Mouse (Mus musculus) embryonic facial prominence, embryonic 10.5 days (tissue): ENCODE data around the gene Rtl8c. TPM values are rescaled to one million over a fixed set of nuclear protein-coding genes. Genes with fewer than 3 reads are reported as not detected.
"Not testable (repeated sequence)": the region's sequence is repeated elsewhere in the genome, so short reads cannot be mapped to it uniquely, and the experiment has no call there.

ENCODE experiments used
- DNase-seq: peaks from one replicate; pipeline ENCODE4 v3.0.0-alpha.2; 2017; ENCODE audit warnings: low spot score
- H3K27ac ChIP-seq: fragments of 300-500 bp; sonication (generic); replicated peaks from 2 replicates; pipeline ENCODE4 v1.5.1; 2016; ENCODE audit warnings: mild to moderate bottlenecking
- H3K27me3 ChIP-seq: fragments of 300-500 bp; sonication (generic); replicated peaks from 2 replicates; pipeline ENCODE4 v1.6.1; 2016; ENCODE audit warnings: low read depth, mild to moderate bottlenecking; ENCODE audit not compliant: poor library complexity, severe bottlenecking
- H3K36me3 ChIP-seq: fragments of 300-500 bp; sonication (generic); replicated peaks from 2 replicates; pipeline ENCODE4 v1.6.1; 2016; ENCODE audit warnings: mild to moderate bottlenecking, moderate library complexity
- H3K4me1 ChIP-seq: fragments of 300-500 bp; sonication (generic); 2 replicates; pipeline ENCODE4 v1.6.1; 2016
- H3K4me3 ChIP-seq: fragments of 300-500 bp; sonication (generic); 2 replicates; pipeline ENCODE4 v1.5.1; 2016; ENCODE audit warnings: mild to moderate bottlenecking, moderate library complexity
- H3K9me3 ChIP-seq: fragments of 300-500 bp; sonication (generic); 2 replicates; pipeline ENCODE4 v1.6.1; 2016; ENCODE audit warnings: mild to moderate bottlenecking
- WGBS: fragments of 180-500 bp; shearing (Covaris S2); methylation state at CpG from one replicate; pipeline ENCODE4 v1.1.7; 2016; 5-methylcytosine and 5-hydroxymethylcytosine counted together
- polyA plus RNA-seq: library from polyadenylated mRNA; unstranded; fragments of >200 nt; fragmentation: Nextera tagmentation; extraction: Ambion mirVana; gene quantifications from 2 replicates; pipeline ENCODE4 v1.2.1, GENCODE M21; 2016

The Rtl8c gene
- 25.0 and 26.3 TPM in 2 replicates for polyA plus RNA-seq

DNA sequence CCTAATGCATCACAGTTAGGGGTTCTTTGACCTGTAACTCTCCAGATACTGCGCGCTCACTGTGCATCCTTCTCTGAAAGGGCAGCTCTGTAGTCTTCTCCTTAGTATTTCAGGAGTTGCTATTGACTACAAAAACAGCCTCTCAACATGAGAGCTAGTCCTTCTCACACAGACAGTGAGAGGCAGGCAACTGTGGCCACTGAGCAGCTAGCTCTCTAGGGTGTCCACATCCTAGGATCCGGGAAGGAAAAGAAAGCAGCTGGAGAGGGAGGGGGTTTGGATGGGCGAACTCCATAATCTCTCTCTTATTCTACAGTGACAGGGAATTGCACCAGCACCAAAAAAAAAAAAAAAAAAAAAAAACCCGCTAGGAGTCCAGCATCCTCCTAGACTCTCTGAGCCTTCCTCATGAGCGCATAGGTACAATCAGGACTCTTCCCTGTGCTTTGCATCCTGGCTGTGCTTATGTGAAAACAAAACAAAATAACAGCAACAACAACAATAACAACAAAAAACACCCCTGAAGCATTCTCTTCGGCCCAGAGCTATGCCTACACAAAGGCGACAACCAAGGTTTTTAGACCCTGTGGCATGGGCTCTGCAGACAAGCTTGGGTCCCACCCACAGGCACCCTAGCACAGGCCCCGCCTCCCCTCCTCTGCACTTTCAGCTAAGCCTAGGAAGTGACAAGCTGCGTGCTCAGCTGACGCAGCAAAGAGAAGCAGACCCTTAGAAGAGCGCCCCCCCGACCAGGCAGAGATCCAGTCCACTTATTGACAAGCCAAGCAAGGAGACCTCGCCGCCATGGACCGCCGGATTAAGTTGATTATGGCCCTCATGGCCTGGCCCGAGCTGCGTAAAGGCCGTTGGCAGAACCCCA lies at the start of gene Rtl8c:
Gene Rtl8c, plus strand, starts transcription at position 791 of the 880 bp plus-strand sequence.
- no peaks in the 10 kb centered on the region for H3K36me3 ChIP-seq
- WGBS: 27% methylated on average over 20 of the region's 20 CpGs
- H3K4me1 ChIP-seq: 0 out of 2 replicates have a peak, but pooled peaks cover 5% of the 10 kb centered on the region
- no peaks in the 10 kb centered on the region for H3K9me3 ChIP-seq
- no peaks in the 10 kb centered on the region for H3K27me3 ChIP-seq
- peak within 1 kb of the TSS; percentile 54 for H3K4me3 ChIP-seq
- peak within 1 kb of the TSS; percentile 71 for H3K27ac ChIP-seq
- DNase-seq: peak; percentile 70

DNA sequence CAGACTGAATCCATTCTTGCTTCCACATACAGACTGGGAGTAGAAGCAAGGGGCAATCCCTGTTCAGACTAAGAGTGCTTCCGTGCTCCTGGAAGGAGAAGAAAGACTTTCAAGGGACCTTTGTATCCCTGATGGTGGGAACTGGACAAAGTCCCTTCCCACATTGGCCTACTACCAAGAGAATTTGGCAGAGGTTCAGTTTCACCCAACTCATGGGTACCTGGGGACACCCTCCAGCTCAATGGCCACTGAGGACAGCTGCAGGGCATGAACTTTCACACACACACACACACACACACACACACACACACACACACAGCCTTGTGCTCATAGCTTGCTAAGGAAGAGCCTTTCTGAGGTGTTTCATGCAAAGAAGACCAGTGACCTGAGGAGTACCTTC lies 28.5 kb upstream of the Rtl8c start:
- no peak overlapping the region for H3K4me3 ChIP-seq
- H3K27me3 ChIP-seq: no peaks in the 10 kb centered on the region
- 88% methylated on average over 1 of the region's 1 CpGs for WGBS
- no peaks in the 10 kb centered on the region for H3K4me1 ChIP-seq
- no peaks in the 10 kb centered on the region for H3K36me3 ChIP-seq
- no peak overlapping the region for H3K27ac ChIP-seq
- no peak for DNase-seq
- no peaks in the 10 kb centered on the region for H3K9me3 ChIP-seq

DNA sequence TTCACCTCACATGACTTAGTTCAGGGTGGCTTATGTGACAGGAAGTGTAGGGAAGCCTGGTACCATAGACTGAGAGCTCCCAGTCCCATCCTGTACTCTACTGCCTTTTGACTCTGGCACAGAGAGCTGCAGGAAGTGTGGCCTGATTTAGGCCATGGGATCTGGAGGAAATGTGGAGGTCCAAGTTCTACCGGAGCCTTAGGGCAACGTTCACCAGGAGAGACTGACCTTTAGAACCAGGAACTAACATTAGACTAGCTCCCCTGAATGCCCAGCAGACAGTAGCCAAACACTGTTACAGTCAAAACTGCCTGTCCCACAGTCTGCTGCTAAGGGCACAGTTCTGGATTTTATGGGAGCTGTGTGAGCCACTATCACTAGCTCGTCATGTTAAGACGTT lies 26.4 kb upstream of the Rtl8c start:
- DNase-seq: not testable (repeated sequence)

DNA sequence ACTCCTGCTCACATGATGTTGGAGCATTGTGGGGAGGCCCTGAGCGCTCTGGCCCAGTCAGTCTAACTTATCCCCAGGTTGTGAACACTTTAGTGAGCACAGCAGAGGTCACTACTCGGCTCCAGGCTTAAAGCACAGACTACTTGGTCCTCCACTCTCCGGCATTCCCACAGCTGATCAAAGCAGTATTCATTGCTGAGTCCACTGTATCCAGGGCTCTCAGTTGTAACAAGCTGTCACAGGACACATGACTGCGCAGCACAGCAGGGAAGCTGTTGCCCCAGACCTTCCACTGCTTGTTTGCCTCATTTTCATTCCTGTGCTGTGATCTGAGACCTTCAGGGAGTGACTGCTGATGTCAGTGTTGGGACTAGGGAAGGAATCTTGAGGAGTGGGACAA lies 24.4 kb upstream of the Rtl8c start:
- not testable (repeated sequence) for H3K27me3 ChIP-seq, H3K4me3 ChIP-seq, H3K4me1 ChIP-seq, H3K27ac ChIP-seq, H3K9me3 ChIP-seq, H3K36me3 ChIP-seq, DNase-seq
- WGBS: 55% methylated on average over 4 of the region's 4 CpGs

More for the DNA sequence above, 26.4 kb upstream of the Rtl8c start:
- H3K27ac ChIP-seq, H3K4me3 ChIP-seq, H3K27me3 ChIP-seq, H3K4me1 ChIP-seq, H3K36me3 ChIP-seq, H3K9me3 ChIP-seq: not testable (repeated sequence)
- WGBS: 89% methylated on average over 2 of the region's 4 CpGs

DNA sequence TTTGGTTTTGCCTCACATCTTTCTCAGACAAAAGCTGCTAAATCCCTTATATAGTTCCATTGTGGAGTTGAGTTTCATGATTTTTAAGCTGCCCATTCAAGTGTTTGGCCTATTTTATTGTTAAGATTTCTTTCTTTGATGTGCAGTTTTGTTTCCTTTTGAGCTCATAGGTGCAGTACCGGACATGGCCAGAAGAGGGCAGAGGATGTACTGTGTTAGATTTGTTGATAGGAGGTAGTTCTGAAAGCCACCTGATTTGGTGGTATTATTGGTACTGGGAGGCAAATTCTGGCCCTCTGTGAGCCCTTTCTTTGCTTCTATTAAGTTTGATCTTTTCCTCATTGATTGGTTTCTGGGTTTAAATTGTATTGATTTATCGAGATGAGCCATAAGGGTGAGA lies 7.8 kb upstream of the Rtl8c start:
- not testable (repeated sequence) for H3K9me3 ChIP-seq, DNase-seq, H3K36me3 ChIP-seq, H3K4me1 ChIP-seq, H3K27ac ChIP-seq, H3K27me3 ChIP-seq, H3K4me3 ChIP-seq
- 52% methylated on average over 2 of the region's 2 CpGs for WGBS

DNA sequence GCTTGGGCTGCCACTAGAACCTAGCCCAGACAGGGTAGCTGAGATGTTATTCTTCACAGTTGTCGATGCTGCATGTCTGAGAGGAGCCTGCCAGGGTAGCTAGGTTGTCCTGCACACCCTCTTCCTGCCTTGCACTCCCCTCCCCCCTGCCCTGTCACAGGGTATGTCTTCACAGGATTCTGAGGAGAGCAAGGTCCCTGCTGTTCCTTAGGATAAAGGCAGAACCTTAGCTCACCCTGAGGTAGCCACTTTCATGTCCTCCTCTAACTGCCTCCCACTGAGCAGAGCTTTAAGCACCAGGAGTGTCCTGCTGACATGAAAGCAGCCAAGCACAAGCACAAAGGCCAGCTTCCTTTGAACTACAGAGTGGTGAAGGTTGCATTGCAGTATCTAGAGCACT lies 1.7 kb upstream of the Rtl8c start:
- H3K4me1 ChIP-seq, H3K27me3 ChIP-seq, H3K27ac ChIP-seq, H3K4me3 ChIP-seq, H3K36me3 ChIP-seq, H3K9me3 ChIP-seq, DNase-seq: not testable (repeated sequence)
- WGBS: 32% methylated on average over 1 of the region's 1 CpGs

DNA sequence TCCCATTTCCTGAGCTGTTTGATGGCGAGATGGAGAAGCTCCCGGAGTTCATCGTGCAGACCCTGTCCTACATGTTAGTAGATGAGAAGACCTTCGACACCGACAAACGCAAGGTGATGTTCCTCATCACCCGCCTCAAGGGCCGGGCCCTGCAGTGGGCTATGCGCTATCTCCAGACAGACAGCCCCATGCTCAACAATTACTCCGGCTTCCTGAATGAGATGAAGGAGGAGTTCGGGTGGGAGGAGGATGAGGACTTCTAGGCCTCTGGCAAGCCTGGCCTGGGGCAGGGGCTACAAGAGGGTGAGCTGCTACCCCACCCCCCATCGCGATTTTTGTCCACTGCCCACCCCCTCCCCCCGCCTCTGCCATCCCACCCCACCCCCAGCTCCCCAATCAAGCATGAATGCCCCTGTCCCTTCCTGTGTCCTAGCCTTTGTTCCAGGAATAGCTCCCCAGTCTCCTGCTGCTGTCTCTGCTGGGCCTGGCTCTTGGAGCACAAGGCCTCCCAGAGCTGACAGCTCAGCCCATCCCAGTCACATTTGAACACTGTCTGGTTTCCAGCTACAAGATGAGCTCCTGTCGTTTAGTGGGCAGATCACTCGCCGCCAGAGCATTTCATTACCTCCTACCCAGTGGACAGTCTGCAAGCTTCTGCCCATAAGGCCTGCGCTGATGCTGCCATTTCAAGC lies 436 bp downstream of the Rtl8c start:
- peak overlapping the region; percentile 54 for H3K4me3 ChIP-seq
- no peaks in the 10 kb centered on the region for H3K9me3 ChIP-seq
- H3K36me3 ChIP-seq: no peaks in the 10 kb centered on the region
- H3K27me3 ChIP-seq: no peaks in the 10 kb centered on the region
- peak overlapping the region; percentile 71 for H3K27ac ChIP-seq
- WGBS: 29% methylated on average over 18 of the region's 18 CpGs
- DNase-seq: peak; percentile 9
- 0 out of 2 replicates have a peak, but pooled peaks cover 5% of the 10 kb centered on the region for H3K4me1 ChIP-seq

DNA sequence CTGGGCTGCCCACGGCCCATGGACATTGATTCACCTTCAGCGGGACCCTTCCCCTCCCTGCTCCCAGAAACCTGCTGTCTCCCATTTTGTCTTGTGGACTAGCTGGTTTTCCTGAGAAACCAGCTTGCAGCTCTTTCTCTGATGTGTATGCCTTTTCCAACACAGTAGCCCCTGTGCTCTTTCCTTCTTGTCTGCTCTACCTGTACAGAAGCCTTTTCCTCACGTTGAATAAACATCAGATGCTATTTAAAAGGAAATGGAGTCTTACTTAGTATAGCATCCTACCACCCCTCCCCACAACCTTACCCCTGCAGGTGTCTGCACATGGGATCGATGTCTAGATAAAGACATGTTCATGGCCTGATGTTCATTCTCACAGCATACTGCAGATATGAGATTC lies 1.0 kb downstream of the Rtl8c start, which contains the start of gene Gm14597:
Gene Gm14597, minus strand, starts transcription at position 101 of the 400 bp plus-strand sequence.
- not testable (repeated sequence) for H3K4me1 ChIP-seq, H3K27me3 ChIP-seq, DNase-seq, H3K9me3 ChIP-seq, H3K36me3 ChIP-seq
- Histone ChIP-seq H3K27ac (peak within 1 kb of the TSS; percentile 71), H3K4me3 (peak within 1 kb of the TSS; percentile 54)
- WGBS: 77% methylated on average over 3 of the region's 4 CpGs

DNA sequence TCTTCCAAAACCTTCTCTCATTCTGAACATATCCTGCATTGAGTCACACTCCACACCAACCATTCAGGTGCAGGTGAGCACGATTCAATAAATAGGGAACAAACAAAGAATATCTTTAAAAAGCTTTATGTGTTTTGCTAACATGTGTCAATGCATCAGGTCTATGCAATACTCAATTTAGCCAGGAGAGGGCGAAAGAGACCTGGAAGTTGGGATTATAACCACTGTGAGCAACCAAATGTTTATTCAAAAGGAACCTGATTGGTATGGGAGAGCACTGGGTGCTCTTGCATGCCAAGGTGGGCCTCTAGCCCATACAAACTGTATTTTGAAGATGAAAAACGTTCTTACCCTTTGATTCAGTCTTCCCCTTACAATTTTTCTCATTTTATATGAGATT lies 2.7 kb downstream of the Rtl8c start:
- H3K4me3 ChIP-seq: no peak overlapping the region
- 6% methylated on average over 3 of the region's 3 CpGs for WGBS
- H3K4me1 ChIP-seq: 0 out of 2 replicates have a peak, but pooled peaks cover 5% of the 10 kb centered on the region
- H3K27me3 ChIP-seq: no peaks in the 10 kb centered on the region
- DNase-seq: peak; percentile 41
- no peaks in the 10 kb centered on the region for H3K9me3 ChIP-seq
- no peak overlapping the region for H3K27ac ChIP-seq
- no peaks in the 10 kb centered on the region for H3K36me3 ChIP-seq

DNA sequence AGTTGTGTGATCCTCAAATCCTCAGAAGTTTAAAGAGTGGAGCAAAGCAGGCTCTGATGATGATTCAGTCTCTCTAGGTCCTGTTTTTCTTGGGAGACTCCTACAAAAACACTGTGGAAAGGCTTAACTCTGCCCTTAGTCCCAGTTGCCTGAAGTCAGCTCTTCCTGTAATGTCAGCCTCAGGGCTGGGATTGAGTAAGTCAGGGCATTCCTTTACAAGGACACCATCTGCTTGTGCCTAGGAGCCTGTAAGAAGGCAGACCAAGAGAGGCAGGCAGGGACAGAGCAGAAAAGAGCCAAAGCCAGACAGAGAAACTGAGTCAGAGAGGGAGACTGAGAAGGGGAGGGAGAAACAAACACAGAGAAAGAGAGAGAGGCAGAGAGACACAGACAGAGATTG lies 3.6 kb downstream of the Rtl8c start:
- not testable (repeated sequence) for H3K9me3 ChIP-seq, H3K27ac ChIP-seq, H3K4me3 ChIP-seq

DNA sequence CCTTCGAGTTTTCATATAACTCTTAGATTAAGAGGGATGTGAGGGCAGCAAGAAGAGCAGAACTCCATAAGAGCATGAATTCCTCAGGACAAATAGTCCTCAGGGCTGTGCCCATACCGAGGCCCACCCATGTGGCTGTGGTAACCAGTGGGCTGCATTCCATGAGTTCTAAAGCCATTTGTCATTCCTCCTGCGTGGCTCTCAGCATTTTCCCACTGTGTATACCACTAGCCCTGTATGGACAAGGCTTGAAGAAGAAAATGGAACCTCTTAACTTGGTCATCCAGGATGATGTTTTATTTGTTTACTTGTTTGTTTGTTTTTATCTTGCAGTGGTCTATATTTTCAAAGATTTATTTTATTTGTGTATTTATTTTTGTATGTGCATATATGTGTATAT lies 30.3 kb downstream of the Rtl8c start:
- H3K4me1 ChIP-seq, H3K4me3 ChIP-seq, H3K36me3 ChIP-seq, DNase-seq, H3K27ac ChIP-seq, H3K9me3 ChIP-seq, H3K27me3 ChIP-seq: not testable (repeated sequence)
- 67% methylated on average over 3 of the region's 3 CpGs for WGBS

More for the DNA sequence above, 3.6 kb downstream of the Rtl8c start:
- not testable (repeated sequence) for H3K27me3 ChIP-seq, H3K36me3 ChIP-seq, H3K4me1 ChIP-seq, DNase-seq

DNA sequence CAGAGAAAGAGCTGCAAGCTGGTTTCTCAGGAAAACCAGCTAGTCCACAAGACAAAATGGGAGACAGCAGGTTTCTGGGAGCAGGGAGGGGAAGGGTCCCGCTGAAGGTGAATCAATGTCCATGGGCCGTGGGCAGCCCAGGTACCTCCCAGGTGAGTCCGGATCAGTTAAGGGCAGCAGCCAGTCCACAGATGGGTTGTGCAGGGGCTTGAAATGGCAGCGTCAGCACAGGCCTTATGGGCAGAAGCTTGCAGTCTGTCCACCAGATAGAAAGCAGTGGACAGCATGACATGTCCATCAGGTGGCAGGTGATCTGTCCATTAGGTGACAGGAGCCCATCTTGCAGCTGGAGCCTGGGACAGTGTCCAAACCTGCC lies 34.8 kb downstream of the Rtl8c start:
- H3K4me1 ChIP-seq, H3K36me3 ChIP-seq, H3K9me3 ChIP-seq, DNase-seq, H3K27me3 ChIP-seq, H3K27ac ChIP-seq: not testable (repeated sequence)
- H3K4me3 ChIP-seq: peak overlapping the region; percentile 37; the same call in 1 of the 2 replicates
- 53% methylated on average over 4 of the region's 4 CpGs for WGBS
